Mouse (Mus musculus) heart, embryonic 11.5 days (tissue): ENCODE data around the gene Vps72. TPM values are rescaled to one million over a fixed set of nuclear protein-coding genes. Genes with fewer than 3 reads are reported as not detected.

Experiments
- ATAC-seq: fragments of 200-750 bp; cut with Nextera tagmentation; replicated peaks from 2 replicates; pipeline ENCODE4 v1.8.0; 2017; ENCODE audit warnings: moderate library complexity; ENCODE audit not compliant: insufficient number of reproducible peaks, low FRiP score, low TSS enrichment
- H3K27ac ChIP-seq: fragments of 300-500 bp; sonication (generic); 2 replicates; pipeline ENCODE4 v1.5.1; 2014; ENCODE audit warnings: mild to moderate bottlenecking, low read depth, low read length
- H3K27me3 ChIP-seq: fragments of 300-500 bp; sonication (generic); 2 replicates; pipeline ENCODE4 v1.6.1; 2014; ENCODE audit warnings: mild to moderate bottlenecking, low read length, mixed read lengths; ENCODE audit not compliant: control insufficient read depth, insufficient read depth
- H3K36me3 ChIP-seq: fragments of 300-500 bp; sonication (generic); 2 replicates; pipeline ENCODE4 v1.6.1; 2014; ENCODE audit warnings: mild to moderate bottlenecking, low read length, moderate library complexity, mixed read lengths; ENCODE audit not compliant: control insufficient read depth, insufficient read depth
- H3K4me1 ChIP-seq: fragments of 300-500 bp; sonication (generic); 2 replicates; pipeline ENCODE4 v1.6.1; 2014; ENCODE audit warnings: low read length; ENCODE audit not compliant: control insufficient read depth, insufficient read depth
- H3K4me2 ChIP-seq: fragments of 300-500 bp; sonication (generic); 2 replicates; pipeline ENCODE4 v1.6.1; 2014; ENCODE audit warnings: mild to moderate bottlenecking, moderate library complexity
- H3K4me3 ChIP-seq: fragments of 300-500 bp; sonication (generic); 2 replicates; pipeline ENCODE4 v1.5.1; 2014; ENCODE audit warnings: low read depth, low read length
- H3K9ac ChIP-seq: fragments of 300-500 bp; sonication (generic); 2 replicates; pipeline ENCODE4 v1.6.1; 2014; ENCODE audit warnings: mild to moderate bottlenecking, low read depth, low read length, moderate library complexity
- H3K9me3 ChIP-seq: fragments of 300-500 bp; sonication (generic); replicated peaks from 2 replicates; pipeline ENCODE4 v1.6.1; 2016; ENCODE audit warnings: low read length; ENCODE audit not compliant: control insufficient read depth
- WGBS: fragments of 180-500 bp; shearing (Covaris S2); extraction: QIAGEN DNeasy Blood & Tissue Kit; methylation state at CpG from one replicate; pipeline ENCODE4 v1.1.7; 2014; ENCODE audit not compliant: insufficient replicate concordance; 5-methylcytosine and 5-hydroxymethylcytosine counted together
- polyA plus RNA-seq: library from polyadenylated mRNA; unstranded; fragments of >200 nt; fragmentation: Nextera tagmentation; extraction: Ambion mirVana; gene quantifications from 2 replicates; pipeline ENCODE4 v1.2.1, GENCODE M21; 2014

Vps72 gene
- polyA plus RNA-seq, 1 experiment from 2014 or later: 113 TPM

DNA sequence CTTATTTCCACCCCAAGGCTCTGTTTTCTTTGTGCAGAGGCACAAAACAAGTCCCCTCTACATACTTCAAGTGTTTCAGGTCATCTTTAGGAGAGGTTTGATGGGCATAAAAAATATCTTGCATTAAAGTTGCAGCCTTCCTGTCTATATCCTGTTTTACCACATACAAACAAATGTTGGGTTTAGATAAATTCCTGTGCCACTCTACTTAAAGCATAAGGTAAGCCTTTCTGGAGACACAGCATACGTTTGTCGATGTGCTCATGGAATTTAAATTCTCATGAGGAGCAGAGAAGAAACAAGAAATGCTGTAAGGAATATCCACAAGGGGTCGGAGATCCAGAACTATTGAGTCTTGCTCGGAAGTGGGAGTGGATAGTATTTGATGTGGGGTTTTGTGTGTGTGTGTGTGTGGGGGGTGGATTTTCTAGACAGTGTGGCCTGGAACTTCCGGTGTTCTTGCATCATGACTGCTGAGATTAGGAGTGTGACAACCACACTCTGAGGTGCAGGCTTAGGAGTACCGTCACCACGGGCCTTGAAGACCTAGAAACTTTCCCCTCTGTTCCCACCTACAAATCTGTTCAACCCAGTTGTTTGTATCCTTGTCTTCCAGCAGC, 24.7 kb downstream of the Vps72 start:
- Histone ChIP-seq H3K9me3 (no peaks in the 10 kb centered on the region), H3K36me3 (no peaks in the 10 kb centered on the region), H3K4me2 (peak overlapping the region; percentile 70), H3K27ac (no peak overlapping the region), H3K27me3 (no peaks in the 10 kb centered on the region), H3K9ac (no peak overlapping the region), H3K4me1 (peaks cover 11% of the 10 kb centered on the region), H3K4me3 (peak overlapping the region; percentile 37; the same call in 1 of the 2 replicates)
- WGBS: 78% methylated on average over 7 of the region's 7 CpGs
- ATAC-seq: no peak

DNA sequence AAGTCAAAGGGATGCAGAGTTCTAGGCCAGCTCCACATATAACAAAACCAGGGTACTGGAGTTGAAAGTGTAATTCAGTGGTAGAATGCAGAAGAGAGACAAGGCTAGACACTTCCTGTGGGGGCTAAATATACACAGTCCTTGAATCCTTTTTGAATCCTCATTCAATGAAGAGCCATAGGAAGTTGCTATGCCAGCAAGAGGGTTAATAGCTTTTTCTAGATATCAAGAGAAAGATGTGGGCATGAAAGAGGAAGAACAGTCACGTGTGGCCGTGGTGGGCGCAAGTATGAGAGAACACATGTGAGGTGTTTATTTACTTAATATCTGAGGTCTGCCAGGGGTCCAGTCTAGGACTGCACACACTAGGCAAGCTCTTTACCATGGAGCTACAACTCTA, 25.5 kb downstream of the Vps72 start:
- no peaks in the 10 kb centered on the region; the same call in 1 of the 2 replicates for H3K27me3 ChIP-seq
- H3K4me2 ChIP-seq: no peak overlapping the region
- no peaks in the 10 kb centered on the region for H3K36me3 ChIP-seq
- 92% methylated on average over 3 of the region's 3 CpGs for WGBS
- no peak overlapping the region for H3K4me3 ChIP-seq
- H3K9ac ChIP-seq: no peak overlapping the region
- peaks cover 11% of the 10 kb centered on the region for H3K4me1 ChIP-seq
- no peak overlapping the region for H3K27ac ChIP-seq
- ATAC-seq: no peak
- no peaks in the 10 kb centered on the region for H3K9me3 ChIP-seq

DNA sequence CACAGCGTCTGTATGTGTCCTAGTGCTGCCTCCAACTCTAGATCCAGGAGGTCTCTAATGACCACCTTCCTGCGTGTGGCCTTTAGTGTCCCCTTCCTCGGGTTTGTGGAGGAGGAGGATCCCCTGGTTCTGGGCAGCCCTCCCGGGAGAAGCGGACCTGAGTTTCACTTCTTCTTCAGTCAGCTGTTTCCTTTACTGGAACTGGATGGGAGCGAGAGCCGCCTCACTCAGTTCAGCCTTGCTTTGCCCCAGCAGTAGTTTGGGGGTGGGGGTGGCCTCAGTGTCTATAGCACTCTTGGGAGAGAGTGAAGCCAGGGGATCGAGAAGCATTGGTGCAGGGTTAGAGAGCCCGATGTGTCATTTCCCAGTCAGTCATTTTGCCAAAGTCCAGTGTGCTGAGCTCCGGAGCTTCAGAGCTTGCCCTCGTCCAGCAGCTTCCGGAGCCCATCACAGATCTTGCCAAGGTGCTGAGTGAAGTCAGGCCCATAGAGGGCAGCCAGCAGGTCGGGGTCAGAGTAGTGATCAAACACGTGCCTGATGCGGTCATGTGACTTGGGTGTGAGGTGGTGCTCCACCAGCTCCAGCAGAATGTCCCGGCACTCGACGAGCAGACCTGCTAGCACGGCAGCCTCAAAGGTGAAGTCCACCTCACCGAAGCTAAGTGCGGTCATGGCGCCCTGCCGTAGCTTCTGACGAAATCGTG, 28.9 kb downstream of the Vps72 start:
- no peak overlapping the region for H3K4me3 ChIP-seq
- H3K27me3 ChIP-seq: peaks cover 2% of the 10 kb centered on the region; the same call in 1 of the 2 replicates
- H3K36me3 ChIP-seq: no peaks in the 10 kb centered on the region
- H3K4me2 ChIP-seq: peak overlapping the region; percentile 47
- H3K9me3 ChIP-seq: no peaks in the 10 kb centered on the region
- H3K9ac ChIP-seq: no peak overlapping the region
- H3K4me1 ChIP-seq: peaks cover 8% of the 10 kb centered on the region
- no peak for ATAC-seq
- H3K27ac ChIP-seq: no peak overlapping the region
- WGBS: 56% methylated on average over 25 of the region's 25 CpGs

DNA sequence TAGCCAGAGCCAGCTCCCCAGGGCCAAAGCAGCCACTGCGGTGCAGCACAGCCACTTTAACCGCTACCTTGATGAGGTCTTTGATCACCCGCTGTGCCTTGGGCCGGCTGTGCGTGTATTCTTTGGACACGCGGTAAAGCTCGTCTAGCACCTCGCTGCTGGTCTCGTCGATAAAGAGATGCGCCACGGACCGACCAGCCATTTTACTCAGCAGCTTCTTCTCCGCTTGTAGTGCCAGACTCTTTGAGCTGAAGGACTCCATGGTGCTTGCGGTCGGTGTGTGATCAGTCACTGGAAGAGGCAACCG, 29.4 kb downstream of the Vps72 start:
- Histone ChIP-seq H3K4me3 (peak overlapping the region; percentile 4; the same call in 1 of the 2 replicates), H3K9me3 (no peaks in the 10 kb centered on the region), H3K9ac (no peak overlapping the region), H3K27me3 (peaks cover 2% of the 10 kb centered on the region; the same call in 1 of the 2 replicates), H3K4me2 (peak overlapping the region; percentile 47), H3K27ac (no peak overlapping the region), H3K4me1 (peaks cover 4% of the 10 kb centered on the region), H3K36me3 (no peaks in the 10 kb centered on the region)
- 42% methylated on average over 18 of the region's 18 CpGs for WGBS
- ATAC-seq: no peak

DNA sequence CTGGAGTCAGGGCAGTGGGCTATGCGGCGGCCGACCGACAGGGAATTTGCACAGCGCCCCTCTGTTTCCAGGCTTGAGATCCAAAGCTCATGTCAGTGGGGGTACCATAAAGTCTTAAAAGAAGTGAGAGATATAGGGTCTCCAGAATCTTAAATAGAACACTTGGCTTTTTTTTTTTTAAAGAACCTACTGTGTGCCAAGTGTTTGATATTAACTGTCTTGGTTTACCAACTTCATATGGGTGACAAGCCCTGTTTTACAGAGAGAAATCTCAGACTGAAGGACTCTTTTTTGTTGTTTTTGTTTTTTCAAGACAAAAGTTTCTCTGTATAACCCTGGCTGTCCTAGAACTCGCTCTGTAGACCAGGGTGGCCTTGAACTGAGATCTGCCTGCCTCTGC, 30.0 kb downstream of the Vps72 start:
- H3K4me2 ChIP-seq: peak overlapping the region; percentile 47; the same call in 1 of the 2 replicates
- H3K27me3 ChIP-seq: peaks cover 2% of the 10 kb centered on the region; the same call in 1 of the 2 replicates
- no peaks in the 10 kb centered on the region for H3K9me3 ChIP-seq
- 81% methylated on average over 6 of the region's 6 CpGs for WGBS
- no peak overlapping the region for H3K9ac ChIP-seq
- H3K36me3 ChIP-seq: no peaks in the 10 kb centered on the region
- H3K4me3 ChIP-seq: peak overlapping the region; percentile 4; the same call in 1 of the 2 replicates
- ATAC-seq: no peak
- H3K4me1 ChIP-seq: no peaks in the 10 kb centered on the region
- no peak overlapping the region for H3K27ac ChIP-seq

DNA sequence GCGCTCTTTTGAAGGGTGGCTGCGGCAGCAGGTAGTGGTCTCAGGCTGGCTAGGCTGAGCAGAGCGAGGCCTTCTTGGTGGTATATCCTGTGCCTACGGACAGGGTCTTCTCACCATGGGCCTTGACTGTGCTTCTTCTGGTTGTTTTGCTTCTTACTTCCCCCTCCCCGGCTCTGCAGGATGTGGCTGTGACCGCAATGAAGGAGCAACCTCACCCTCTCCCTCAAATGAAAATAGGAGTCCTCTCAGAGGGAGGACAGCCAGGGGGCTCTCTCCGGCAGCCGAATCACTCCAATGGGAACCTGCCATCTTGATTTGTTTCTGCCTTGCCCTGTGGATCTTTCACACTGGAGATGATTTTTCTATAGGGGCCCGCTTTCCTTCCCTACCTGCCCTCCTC, 30.7 kb downstream of the Vps72 start:
- 89% methylated on average over 9 of the region's 9 CpGs for WGBS
- no peaks in the 10 kb centered on the region for H3K36me3 ChIP-seq
- no peak for ATAC-seq
- no peak overlapping the region for H3K4me2 ChIP-seq
- no peaks in the 10 kb centered on the region for H3K4me1 ChIP-seq
- no peak overlapping the region for H3K27ac ChIP-seq
- peaks cover 2% of the 10 kb centered on the region; the same call in 1 of the 2 replicates for H3K27me3 ChIP-seq
- no peak overlapping the region for H3K9ac ChIP-seq
- H3K9me3 ChIP-seq: no peaks in the 10 kb centered on the region
- no peak overlapping the region for H3K4me3 ChIP-seq

DNA sequence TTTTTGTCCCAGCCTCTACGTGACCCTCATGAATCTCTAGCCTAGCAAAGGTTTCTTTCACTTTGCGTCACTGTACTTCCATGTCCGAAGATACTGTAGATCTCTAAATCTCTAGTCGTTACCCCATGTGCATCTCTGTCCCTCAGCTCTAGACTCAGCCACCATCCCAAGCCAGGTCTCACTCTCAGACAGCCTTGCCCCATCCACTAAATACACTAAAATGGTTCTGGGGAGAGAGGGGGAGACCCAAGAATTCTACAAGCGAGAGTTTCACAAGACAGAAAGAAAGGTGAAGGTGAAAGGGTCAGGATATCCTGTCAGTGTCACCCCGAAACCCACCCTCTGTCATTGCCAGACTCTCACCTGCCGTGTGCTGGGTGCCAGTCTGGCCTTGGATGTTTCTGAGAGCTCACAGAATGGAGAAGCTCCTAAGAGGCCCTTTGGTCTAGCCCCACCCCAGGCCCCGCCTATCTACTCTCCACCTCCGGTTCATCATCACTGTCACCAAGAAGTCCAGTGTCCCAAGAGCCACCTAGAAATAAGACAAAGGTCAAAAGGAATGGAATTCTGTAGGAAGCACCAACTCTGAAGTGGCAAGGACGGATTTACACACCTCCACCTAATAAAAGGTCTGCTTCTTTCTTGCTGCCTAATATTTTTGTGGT, 31.3 kb downstream of the Vps72 start, which contains the start of gene Tnfaip8l2:
Tnfaip8l2 (minus strand) TSS at position 409 of the 665 bp plus-strand sequence.
- no peak within 1 kb of the TSS for H3K4me3 ChIP-seq
- WGBS: 77% methylated on average over 10 of the region's 10 CpGs
- H3K27ac ChIP-seq: no peak within 1 kb of the TSS

DNA sequence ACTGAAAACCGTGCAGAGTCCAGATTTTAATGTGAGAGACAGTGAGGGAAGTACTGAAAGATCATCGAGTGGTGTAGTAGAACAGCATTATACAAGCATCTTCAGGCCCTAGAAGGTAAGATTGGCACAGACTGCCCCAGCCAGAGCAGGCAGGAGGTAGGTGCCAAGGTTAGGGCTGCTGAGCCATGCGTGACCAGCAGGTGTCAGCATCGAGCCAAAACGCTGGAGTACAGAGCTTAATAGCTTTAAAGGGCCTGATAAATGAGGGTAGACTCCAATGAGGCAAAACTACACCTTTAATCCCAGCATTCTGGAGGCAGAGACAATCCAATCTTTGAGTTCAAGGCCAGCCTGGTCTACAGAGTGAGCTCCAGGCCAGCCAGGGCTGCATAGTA, 31.8 kb downstream of the Vps72 start:
- Histone ChIP-seq H3K27ac (no peak overlapping the region), H3K9me3 (no peaks in the 10 kb centered on the region), H3K4me2 (no peak overlapping the region), H3K4me3 (no peak overlapping the region), H3K27me3 (peaks cover 2% of the 10 kb centered on the region; the same call in 1 of the 2 replicates), H3K9ac (no peak overlapping the region), H3K4me1 (no peaks in the 10 kb centered on the region), H3K36me3 (no peaks in the 10 kb centered on the region)
- 9% methylated on average over 5 of the region's 5 CpGs for WGBS
- no peak for ATAC-seq

More for the DNA sequence above, 31.3 kb downstream of the Vps72 start, which contains the start of gene Tnfaip8l2:
- H3K36me3 ChIP-seq: no peaks in the 10 kb centered on the region
- H3K4me1 ChIP-seq: no peaks in the 10 kb centered on the region
- ATAC-seq: no peak
- H3K27me3 ChIP-seq: peaks cover 2% of the 10 kb centered on the region; the same call in 1 of the 2 replicates
- H3K9ac ChIP-seq: no peak within 1 kb of the TSS
- no peak within 1 kb of the TSS for H3K4me2 ChIP-seq
- no peaks in the 10 kb centered on the region for H3K9me3 ChIP-seq
